Mouse (Mus musculus) urinary bladder, adult 18-20 months (tissue): ENCODE results near the gene Zar1l.

ENCODE experiments used
- DNase-seq, 2 experiments: peaks; one replicate each; pipeline ENCODE4 v3.0.0; 2022; ENCODE audit warnings: low spot score in 2 of 2, mixed read lengths in 2 of 2

Zar1l gene

DNA sequence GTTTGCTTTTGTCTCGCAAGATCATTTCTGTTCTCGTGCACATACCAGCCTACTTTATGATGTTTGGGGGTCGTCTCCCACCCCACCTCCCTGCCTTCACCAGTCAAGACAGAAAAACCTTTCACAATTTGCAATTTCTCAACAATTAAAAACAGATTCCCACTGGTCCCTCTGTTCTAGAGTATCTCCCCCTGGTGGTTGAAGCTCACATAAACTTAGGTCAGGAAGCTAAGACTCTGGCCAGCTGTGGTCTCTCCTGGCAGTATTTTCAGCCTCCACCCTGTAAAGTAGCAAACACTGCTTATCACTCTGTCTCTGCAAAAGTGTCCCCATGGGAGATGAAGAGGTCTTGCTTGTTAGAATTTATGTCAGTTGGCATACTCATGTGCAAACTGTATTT, 32.8 kb downstream of the Zar1l start:
- DNase-seq: peak in 1 of 2 experiments; percentile 20

DNA sequence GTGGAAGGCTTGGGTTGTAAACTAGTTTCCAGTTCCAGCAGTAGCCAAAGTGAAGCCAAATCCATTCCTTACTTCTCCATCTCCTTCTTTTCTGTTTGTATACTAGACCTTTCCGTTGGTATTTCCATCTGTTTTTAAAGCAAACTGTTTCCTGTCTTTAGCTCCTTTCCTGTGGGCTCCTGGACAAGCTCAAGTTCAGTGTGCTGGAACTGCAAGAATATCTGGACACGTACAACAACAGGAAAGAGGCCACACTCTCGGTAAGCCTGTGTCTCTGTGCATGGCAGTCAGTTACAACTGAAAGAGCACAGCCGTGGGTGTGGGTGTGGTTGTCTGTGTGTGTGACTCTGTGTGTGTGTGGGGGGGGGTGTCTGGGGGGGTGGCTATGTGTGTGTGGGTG, 39.4 kb downstream of the Zar1l start:
- DNase-seq: no peak

DNA sequence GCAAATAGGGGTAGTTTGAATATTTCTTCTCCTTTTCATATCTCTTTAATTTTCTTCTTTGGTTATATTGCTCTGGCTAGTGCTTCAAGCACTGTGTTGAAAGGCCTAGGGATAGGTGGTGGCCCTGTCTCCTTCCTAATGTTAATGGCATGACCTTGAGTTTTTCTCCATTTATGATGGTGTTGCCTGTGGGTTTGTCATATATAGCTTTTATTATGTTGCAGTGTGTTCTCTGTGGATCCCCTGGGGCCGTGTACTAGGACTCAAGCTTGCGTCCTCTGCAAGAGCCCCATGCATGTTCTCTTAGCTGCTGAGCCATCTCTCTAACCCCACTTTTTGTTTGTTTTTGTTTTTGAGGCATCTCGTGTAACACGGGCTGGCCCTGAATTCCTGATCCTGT, 40.6 kb downstream of the Zar1l start:
- no peak for DNase-seq

DNA sequence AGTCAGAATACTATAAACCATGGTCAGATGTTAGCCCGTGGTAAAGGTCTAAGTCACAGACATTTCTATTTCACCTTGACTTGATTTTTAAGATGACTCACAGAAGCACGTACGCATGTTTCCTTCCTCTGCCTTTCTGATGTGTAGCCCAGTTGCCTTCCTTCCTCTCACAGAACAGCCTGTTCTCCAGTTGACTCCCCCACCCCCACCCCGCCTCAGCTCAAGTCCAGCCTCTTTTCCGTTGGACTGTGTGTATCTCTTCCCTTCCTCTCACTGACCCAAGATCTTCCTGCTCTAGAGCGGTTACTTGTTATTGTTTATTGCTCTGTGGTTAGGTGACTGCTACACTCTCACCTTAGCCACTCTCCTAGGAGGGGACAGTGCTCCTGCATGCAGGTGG, 49.5 kb downstream of the Zar1l start:
- no peak for DNase-seq

DNA sequence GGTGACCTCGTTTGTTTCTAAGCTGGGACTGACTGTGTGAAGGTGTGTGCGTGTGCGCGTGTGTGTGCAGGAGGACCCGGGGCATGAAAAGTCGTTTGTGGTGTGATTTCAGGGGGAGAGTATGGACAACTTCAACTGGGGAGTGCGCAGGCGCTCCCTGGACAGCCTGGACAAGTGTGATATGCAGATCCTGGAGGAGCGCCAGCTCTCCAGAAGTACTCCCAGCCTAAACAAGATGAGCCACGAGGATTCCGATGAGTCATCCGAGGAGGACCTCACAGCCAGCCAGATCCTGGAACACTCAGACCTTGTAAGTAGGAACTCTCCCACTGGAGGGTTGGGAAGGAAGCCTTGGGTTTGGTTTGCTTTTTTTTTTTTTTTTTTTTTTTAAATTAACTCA, 51.8 kb downstream of the Zar1l start:
- peak in 1 of 2 experiments; percentile 86 for DNase-seq

DNA sequence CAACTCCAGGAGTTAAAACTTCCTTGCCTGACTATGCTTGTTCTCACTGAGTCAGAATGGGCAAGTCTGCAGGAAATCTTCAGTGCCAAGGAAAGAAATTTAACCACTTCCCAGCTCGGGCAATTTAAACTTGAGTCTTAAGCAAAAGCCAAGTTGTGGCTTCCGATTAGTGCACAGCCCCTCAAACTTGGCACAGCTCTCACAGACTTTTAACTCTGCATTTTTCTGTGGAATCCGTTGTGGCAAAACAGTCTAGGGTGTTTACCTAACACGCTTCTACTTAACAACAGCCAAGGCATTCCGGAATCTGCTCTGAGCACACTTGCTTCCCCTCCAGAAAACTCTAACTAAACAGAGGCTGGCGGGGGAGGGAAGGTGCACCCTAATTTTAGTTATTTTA, 52.7 kb downstream of the Zar1l start:
- no peak for DNase-seq

DNA sequence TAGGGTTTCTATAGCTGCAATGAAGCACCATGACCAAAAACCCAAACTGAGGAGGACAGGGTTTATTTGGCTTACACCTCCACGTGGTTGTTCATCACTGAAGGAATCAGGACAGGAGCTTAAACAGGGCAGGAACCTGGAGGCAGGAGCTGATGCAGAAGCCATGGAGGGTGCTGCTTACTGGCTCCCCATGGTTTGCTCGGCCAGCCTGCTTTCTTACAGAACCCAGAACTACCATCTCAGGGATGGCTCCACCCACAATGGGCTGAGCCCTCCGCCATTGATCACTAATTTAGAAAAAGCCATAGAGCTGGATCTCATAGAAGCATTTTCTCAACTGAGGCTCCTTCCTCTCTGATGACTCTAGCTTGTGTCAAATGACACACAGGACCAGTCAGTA, 53.2 kb downstream of the Zar1l start:
- DNase-seq: no peak

DNA sequence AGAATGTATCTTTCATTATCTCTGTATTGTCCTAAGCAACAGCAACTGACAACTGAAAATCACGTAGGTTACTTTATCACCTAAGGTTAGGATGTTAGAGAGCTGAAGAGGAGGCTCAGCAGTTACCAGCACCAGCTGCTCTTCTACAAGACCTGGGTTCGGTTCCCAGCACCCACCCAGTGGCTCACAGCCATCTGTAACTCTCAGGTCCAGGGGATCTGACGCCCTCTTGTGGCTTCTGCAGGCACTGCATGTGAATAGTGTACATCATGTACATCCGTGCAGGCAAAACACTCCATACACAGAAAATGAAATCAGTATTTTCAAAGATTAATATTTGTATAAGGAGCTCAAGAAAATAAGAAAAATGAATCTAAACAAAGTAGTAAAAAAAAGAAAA, 58.2 kb downstream of the Zar1l start:
- no peak for DNase-seq

DNA sequence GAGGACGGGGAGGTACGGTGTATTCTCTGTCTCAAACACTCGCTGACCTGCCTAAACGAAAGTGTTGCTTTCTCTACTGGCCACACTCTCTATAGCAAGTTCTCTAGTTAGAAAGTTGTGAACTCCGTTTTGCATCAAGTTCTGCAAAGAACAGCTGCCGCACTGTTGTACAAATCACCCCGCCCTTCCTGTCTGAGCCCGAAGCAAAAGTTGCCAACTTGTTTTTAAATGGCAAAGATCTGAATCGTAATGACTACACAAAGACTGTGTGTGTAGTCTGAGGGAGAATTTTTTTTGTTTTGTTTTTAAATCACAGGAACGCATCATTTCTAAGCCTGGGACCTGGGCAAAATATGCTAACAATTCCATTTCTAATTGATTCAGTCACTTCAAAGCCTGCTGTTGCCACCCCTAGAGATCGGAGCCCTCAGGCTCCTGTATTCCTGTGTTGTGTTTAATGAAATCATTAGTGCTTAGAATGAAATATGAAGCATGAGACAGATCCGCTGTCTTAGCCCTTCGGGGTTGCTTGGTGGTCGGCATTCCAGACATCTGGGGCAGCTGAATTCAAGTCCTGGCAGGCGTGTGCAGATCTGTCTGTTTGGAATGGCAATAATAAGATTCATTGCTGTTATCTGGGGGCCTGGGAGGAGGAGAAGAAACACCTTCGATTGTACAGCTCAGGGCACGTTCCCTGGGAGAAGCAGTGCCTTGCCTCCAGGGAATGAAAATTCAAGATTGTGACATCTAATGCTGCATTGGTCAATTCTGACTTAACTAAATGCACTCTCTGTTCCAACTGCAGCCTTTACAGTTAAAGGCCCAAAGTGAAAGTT, 59.8 kb downstream of the Zar1l start:
- no peak for DNase-seq

DNA sequence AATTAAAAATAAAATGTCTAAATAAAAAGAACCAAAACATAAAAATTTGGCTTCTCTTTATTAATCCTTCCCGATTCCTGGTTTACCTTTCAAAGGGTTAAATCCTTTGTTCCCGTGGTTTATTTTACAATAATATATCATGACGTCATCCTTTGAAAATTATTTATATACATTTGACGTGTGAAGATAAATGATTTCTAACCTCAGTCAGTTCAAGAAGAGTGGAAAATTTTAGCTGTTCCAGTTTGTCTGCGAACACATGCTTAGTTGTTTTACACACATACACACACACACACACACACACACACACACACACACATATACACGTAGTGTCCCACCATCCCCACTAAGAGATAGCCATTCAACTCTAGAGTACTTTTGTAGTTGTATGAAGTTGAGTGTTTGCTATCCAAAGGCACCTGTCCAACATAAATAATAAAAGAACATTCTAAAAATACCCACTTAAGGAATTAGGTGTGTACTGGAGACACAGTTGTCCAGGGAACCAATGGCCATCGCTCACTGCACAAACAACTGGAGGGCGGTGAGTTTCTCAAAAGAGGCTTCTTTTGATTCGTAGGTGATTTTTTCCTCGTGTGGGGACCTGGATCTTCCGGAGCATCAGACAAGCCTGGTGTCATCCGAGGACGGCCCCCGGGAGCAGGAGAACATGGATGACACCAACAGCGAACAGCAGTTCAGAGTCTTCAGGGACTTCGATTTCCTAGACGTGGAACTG, 60.6 kb downstream of the Zar1l start:
- DNase-seq: no peak
